Mouse (Mus musculus) lung, postnatal 0 days (tissue): ENCODE results near the gene Ptprn2. TPM values are rescaled to one million over a fixed set of nuclear protein-coding genes. Genes with fewer than 3 reads are reported as not detected.

Source experiments
- ATAC-seq: fragments of 200-750 bp; cut with Nextera tagmentation; 2 replicates; pipeline ENCODE4 v1.8.0; 2017; ENCODE audit warnings: moderate library complexity
- DNase-seq: peaks from one replicate; pipeline ENCODE4 v3.0.0-alpha.2; 2016; ENCODE audit warnings: low spot score
- H3K27ac ChIP-seq: fragments of 300-500 bp; sonication (generic); 2 replicates; pipeline ENCODE4 v1.5.1; 2014; ENCODE audit warnings: antibody characterized with exemption, mild to moderate bottlenecking, low read length, mixed read lengths
- H3K27me3 ChIP-seq: fragments of 300-500 bp; sonication (generic); replicated peaks from 2 replicates; pipeline ENCODE4 v1.6.1; 2014; ENCODE audit warnings: low read length, mixed read lengths; ENCODE audit not compliant: insufficient read depth
- H3K36me3 ChIP-seq: fragments of 300-500 bp; sonication (generic); 2 replicates; pipeline ENCODE4 v1.6.1; 2014; ENCODE audit warnings: low read length, mixed read lengths; ENCODE audit not compliant: insufficient read depth
- H3K4me1 ChIP-seq: fragments of 300-500 bp; sonication (generic); 2 replicates; pipeline ENCODE4 v1.6.1; 2014; ENCODE audit warnings: antibody characterized with exemption, low read depth, low read length, mixed read lengths; ENCODE audit not compliant: insufficient read depth
- H3K4me2 ChIP-seq: fragments of 300-500 bp; sonication (generic); replicated peaks from 2 replicates; pipeline ENCODE4 v1.6.1; 2014; ENCODE audit warnings: low read depth, mild to moderate bottlenecking, low read length, moderate library complexity, mixed read lengths
- H3K4me3 ChIP-seq: fragments of 300-500 bp; sonication (generic); 2 replicates; pipeline ENCODE4 v1.5.1; 2014; ENCODE audit warnings: low read depth, low read length
- H3K9ac ChIP-seq: fragments of 300-500 bp; sonication (generic); replicated peaks from 2 replicates; pipeline ENCODE4 v1.6.1; 2014; ENCODE audit warnings: low read depth, mild to moderate bottlenecking
- H3K9me3 ChIP-seq: fragments of 300-500 bp; sonication (generic); 2 replicates; pipeline ENCODE4 v1.6.1; 2016; ENCODE audit warnings: low read length, mixed read lengths
- CTCF ChIP-seq: IDR thresholded peaks from 2 replicates; pipeline ENCODE4 v1.5.1; 2016; ENCODE audit warnings: antibody characterized with exemption, mild to moderate bottlenecking
- EP300 ChIP-seq: IDR thresholded peaks from 2 replicates; pipeline ENCODE4 v1.6.1; 2016; ENCODE audit warnings: antibody characterized with exemption, mild to moderate bottlenecking, control low read depth
- WGBS: fragments of 180-500 bp; shearing (Covaris S2); extraction: QIAGEN DNeasy Blood & Tissue Kit; methylation state at CpG from one replicate; pipeline ENCODE4 v1.1.7; 2014; 5-methylcytosine and 5-hydroxymethylcytosine counted together
- polyA plus RNA-seq: library from polyadenylated mRNA; unstranded; fragments of >200 nt; fragmentation: Nextera tagmentation; extraction: Ambion mirVana; gene quantifications from 2 replicates; pipeline ENCODE4 v1.2.1, GENCODE M21; 2015

Ptprn2 gene
- polyA plus RNA-seq, 1 experiment from 2014 or later, result 0.24 TPM

DNA sequence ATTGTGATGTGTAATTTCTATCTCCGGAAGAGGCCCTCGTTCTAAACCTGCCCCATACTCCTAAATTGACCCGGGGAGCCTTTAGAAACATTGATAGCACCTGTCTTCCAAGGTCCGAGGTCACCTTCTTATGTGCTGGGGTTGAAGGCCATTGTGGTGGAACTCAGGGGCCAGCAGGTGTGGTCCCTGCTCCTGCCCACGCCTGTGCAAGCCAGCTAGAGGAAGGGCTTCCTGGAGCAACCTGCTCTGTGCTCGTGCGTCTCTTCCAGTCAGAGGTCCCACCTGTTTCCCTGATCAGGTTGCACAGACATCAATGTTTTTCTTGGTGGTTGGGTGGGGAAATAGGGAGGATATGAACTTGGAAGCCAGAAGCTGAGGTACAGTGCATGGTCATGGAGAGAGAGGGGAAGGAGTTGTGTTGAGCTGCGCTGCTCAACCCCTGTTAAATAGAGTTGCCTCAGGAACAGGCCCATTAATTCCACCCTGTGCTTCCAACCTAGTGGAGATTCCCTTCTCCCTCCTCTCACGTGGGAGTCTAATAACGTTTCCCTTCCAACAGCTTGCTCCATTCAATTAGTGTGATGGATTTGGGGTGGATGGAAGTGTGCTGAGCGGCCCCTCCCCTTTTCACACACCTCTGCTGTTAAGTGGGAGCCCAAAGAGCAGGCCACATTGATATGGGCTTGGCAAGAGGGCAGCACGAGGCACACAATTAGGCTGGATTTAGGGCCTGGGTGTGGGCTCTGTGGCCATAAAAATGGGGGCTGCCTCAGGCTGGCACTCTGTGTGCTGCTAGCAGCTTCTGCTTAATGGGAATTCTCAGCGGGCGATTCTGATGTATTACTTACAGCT, 156.0 kb downstream of the Ptprn2 start:
- 27% methylated on average over 14 of the region's 14 CpGs for whole genome bisulfite sequencing
- no peak overlapping the region for H3K4me3 ChIP-seq
- H3K4me2 ChIP-seq, result no peak overlapping the region
- H3K27ac ChIP-seq, result no peak overlapping the region
- H3K9me3 ChIP-seq, result no peaks in the 10 kb centered on the region
- TF ChIP-seq CTCF (no peak), EP300 (no peak)
- no peak for ATAC-seq
- no peaks in the 10 kb centered on the region for H3K36me3 ChIP-seq
- H3K27me3 ChIP-seq, result no peaks in the 10 kb centered on the region
- no peak for DNase-seq
- no peaks in the 10 kb centered on the region for H3K4me1 ChIP-seq
- no peak overlapping the region for H3K9ac ChIP-seq

DNA sequence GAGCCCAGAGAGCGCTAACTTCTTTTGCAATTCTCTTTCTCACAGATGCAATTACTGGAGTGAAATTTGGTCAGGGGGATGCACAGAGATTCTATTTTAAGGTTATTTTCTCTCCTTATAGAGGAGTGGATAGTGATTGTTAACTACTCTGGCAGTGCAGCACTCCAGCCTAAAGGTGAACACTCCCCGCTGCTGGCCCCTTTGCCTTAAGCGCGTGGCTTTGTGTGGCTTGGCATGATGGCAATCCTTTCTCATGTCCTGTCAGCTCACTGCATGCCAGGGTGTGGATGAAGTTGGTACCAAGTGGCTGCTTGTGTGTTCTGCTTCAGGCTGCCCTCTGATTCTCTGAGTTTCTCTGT, 156.7 kb downstream of the Ptprn2 start:
- ATAC-seq (no peak), DNase-seq (no peak)
- 65% methylated on average over 4 of the region's 4 CpGs for WGBS
- Histone ChIP-seq H3K27me3 (no peaks in the 10 kb centered on the region), H3K9ac (no peak overlapping the region), H3K36me3 (no peaks in the 10 kb centered on the region), H3K27ac (no peak overlapping the region), H3K4me1 (no peaks in the 10 kb centered on the region), H3K9me3 (no peaks in the 10 kb centered on the region), H3K4me2 (no peak overlapping the region), H3K4me3 (no peak overlapping the region)
- TF ChIP-seq CTCF, result no peak
- TF ChIP-seq EP300, result no peak

DNA sequence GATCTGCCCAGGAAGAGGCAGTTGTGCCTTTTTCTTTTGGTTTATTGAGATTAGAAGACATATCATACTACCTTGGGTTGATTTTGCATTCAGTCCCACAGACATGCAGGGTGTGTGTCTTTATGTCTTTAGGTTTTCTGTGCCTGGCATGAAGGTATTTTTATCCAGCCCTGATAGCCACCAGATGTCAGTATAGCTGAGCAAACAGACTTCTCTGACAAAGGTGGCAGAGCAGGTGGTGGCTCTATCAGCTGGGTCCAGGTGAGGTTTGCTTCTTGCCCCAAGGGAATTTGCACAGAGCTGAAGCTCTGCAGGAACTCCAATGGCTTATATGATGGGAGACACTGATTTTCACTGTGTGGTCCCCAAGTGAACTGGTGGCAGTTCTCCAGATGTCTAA, 161.3 kb downstream of the Ptprn2 start:
- H3K4me1 ChIP-seq, result no peaks in the 10 kb centered on the region
- H3K27ac ChIP-seq, result no peak overlapping the region
- H3K36me3 ChIP-seq, result no peaks in the 10 kb centered on the region
- H3K4me3 ChIP-seq, result no peak overlapping the region
- no peaks in the 10 kb centered on the region for H3K9me3 ChIP-seq
- H3K9ac ChIP-seq, result no peak overlapping the region
- H3K27me3 ChIP-seq, result no peaks in the 10 kb centered on the region
- no peak overlapping the region for H3K4me2 ChIP-seq
- ATAC-seq (no peak), DNase-seq (no peak)
- TF ChIP-seq CTCF (peak; percentile 44), EP300 (no peak)

DNA sequence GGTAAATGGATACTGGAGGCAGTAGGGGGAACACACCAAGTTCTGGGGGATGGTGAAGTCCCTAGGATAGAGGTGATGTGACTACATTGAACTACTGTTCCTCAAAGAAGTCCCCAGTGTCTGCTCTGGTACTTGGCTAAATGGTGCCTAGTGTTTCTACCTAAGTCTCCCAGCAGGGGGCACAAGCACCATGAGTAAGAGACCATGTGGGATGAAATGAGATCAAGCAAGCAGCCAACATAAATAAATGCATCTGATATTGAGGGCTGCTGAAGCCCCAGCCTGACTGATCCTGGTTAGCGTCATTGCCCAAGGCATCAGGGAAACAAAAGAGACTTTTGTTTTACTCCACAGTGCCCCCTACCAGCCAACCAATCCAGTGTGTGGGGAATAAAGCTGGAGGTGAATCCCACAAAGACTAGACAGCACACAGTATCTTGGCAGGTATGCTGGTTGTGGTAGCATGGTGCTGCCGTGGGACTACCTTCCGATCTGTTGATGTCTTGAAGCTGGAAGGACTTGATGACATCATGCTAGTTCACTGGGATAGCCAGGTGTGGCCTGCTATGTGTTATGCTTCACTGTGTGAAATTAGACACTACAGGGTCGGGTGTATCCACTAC, 163.2 kb downstream of the Ptprn2 start:
- DNase-seq, result peak; percentile 76
- no peak overlapping the region for H3K4me2 ChIP-seq
- peak; percentile 26 for ATAC-seq
- H3K27ac ChIP-seq, result no peak overlapping the region
- H3K36me3 ChIP-seq, result no peaks in the 10 kb centered on the region
- no peaks in the 10 kb centered on the region for H3K9me3 ChIP-seq
- no peaks in the 10 kb centered on the region for H3K27me3 ChIP-seq
- TF ChIP-seq CTCF (peak; percentile 71), EP300 (no peak)
- H3K4me3 ChIP-seq, result no peak overlapping the region
- WGBS, result 62% methylated on average over 4 of the region's 4 CpGs
- no peaks in the 10 kb centered on the region for H3K4me1 ChIP-seq
- H3K9ac ChIP-seq, result no peak overlapping the region

DNA sequence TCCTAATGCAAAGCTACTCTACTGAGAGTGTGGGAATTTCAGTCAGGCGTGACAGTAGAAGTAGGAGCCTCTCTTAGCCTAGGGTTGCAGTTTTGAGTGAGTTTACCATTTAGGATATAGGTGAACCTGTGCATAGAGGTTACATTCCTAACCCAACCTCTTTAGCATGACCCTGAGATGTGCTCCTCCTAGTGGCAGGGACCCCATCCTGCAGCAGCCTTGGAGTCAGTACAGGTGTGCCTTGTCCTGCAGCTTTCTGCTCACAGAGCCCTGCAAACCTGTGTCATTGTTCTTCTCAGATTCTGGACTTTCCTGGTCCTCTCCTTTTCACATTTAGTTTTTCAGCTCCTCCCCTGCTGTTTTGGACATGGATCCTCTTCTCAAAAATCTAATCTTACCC, 168.2 kb downstream of the Ptprn2 start:
- TF ChIP-seq EP300 (no peak), CTCF (peak; percentile 45)
- H3K36me3 ChIP-seq, result no peaks in the 10 kb centered on the region
- no peak overlapping the region for H3K9ac ChIP-seq
- H3K4me2 ChIP-seq, result no peak overlapping the region
- DNase-seq, result no peak
- H3K4me1 ChIP-seq, result no peaks in the 10 kb centered on the region
- no peaks in the 10 kb centered on the region for H3K9me3 ChIP-seq
- no peaks in the 10 kb centered on the region for H3K27me3 ChIP-seq
- no peak for ATAC-seq
- H3K4me3 ChIP-seq, result no peak overlapping the region
- WGBS, result 62% methylated on average over 1 of the region's 1 CpGs
- no peak overlapping the region for H3K27ac ChIP-seq

DNA sequence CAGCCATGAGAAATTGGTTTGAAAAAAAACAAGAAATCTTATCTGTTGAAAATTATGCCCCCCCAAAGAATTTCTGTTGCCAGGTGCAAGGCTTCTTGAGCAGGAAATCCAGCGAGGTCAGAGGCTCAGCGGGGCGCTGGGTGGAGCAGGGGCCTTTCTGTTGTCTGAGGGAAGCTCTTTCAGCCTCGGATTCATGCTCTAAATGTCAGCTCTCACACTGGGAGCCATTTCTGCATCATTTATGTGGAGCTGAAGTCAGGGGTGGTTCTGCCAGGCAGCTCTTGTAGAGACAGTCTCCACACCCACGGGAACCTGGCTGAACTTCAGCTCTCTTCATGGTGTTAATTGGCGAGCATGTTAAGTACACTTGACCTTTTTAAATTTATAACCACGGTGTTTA, 174.6 kb downstream of the Ptprn2 start:
- DNase-seq, result peak; percentile 26
- TF ChIP-seq EP300 (no peak), CTCF (no peak)
- H3K27me3 ChIP-seq, result no peaks in the 10 kb centered on the region

More for the DNA sequence above, 174.6 kb downstream of the Ptprn2 start:
- Histone ChIP-seq H3K4me2 (no peak overlapping the region), H3K36me3 (no peaks in the 10 kb centered on the region), H3K9ac (no peak overlapping the region), H3K4me1 (no peaks in the 10 kb centered on the region), H3K9me3 (no peaks in the 10 kb centered on the region), H3K4me3 (no peak overlapping the region), H3K27ac (no peak overlapping the region)
- 13% methylated on average over 7 of the region's 7 CpGs for WGBS
- no peak for ATAC-seq
